Mouse (Mus musculus) c-Kit-positive CD71-negative TER-119-negative erythroid progenitor cells, embryonic 14.5 days (primary cell): ENCODE results near the gene Gm15517.
"Not testable (repeated sequence)": the region's sequence is repeated elsewhere in the genome, so short reads cannot be mapped to it uniquely, and the experiment has no call there.

ENCODE experiments used
- DNase-seq: peaks from one replicate; pipeline ENCODE4 v3.0.0-alpha.2; 2013; ENCODE audit warnings: low read depth

Gene Gm15517

DNA sequence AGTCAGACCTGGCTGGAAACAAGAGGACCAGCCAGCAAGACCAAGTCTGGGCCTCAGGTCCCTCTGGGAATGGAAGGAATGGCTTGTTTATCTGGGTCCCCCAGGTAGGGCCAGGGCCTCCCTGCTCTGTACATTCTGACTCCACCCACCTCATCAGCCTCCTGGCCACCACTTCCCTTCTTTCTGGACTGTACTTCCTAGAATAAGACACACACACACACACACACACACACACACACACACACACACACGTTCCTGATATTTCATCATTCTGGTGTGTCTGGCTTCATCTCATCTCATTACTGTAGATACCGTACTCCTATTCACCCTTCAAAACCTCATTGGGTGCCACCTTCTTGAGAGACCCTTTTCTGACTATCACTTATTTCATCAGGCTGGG is 8.2 kb downstream of the Gm15517 start:
- DNase-seq: no peak

DNA sequence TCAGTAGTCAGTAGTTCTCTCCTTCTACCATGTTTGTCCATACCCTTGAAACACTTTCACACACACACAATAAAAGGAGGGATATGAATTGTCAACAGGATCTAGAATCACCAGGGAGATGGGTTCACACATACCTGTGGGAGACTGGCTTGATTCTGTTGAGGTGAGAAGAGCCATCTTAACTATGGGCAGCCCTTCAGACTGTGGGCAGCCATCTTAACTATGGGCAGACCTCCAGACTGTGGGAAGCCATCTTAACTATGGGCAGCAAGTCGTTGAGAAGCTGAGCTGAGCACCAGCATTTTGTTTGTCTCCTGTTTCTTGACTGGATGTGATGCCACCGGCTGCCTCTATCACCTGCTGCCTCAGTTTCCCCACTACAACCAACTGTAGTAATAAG is 10.1 kb downstream of the Gm15517 start:
- DNase-seq: no peak

GRCm38 (mm10) chr7:44272546-44272945 is 11.3 kb downstream of the Gm15517 start:
- DNase-seq: no peak

DNA sequence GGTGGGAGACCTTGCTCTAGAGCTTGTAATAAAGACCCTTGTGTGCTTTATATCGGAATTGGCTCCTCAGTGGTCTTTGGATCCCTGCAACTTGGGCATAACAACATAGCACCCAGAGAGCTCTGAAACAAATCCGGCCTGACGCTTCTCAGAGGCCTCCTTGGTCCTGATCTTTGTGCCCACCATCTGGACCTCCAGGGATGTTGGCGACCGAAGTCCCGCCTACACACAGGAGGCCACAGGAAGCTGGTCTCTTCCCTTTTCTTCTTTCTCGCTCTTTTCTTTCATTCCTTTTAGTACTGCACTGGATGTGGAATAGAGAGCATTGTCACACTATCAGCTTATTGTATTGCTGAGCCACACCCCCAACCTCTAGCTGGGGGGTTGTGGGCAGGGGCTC is 12.2 kb downstream of the Gm15517 start:
- DNase-seq: no peak

DNA sequence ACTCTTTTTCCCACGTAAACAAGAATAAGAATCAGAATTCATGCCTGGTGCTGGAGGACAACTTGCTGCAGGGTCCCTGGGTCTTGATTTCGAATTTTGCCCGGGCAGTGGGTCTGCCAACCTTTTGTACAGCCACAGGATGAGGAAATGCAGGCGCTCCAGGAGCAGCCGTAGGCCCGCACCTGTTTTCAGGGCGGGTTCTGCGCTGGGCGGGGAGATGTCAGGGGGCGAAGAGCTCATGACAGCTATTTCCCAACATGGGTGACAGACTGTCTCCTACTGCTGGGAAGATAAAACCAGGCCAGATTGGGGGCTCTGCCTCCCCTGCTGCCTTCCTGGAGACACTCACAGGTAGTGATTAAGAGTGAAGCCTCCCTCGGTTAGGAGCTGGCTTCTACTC is 12.8 kb downstream of the Gm15517 start:
- DNase-seq: no peak

- DNase-seq: no peak
These were observed 14.3 kb downstream of the Gm15517 start for GRCm38 (mm10) chr7:44275546-44275945.

GRCm38 (mm10) chr7:44276461-44277249 is 15.4 kb downstream of the Gm15517 start:
- DNase-seq: no peak

GRCm38 (mm10) chr7:44277250-44277622 is 16.0 kb downstream of the Gm15517 start:
- peak; percentile 23 for DNase-seq

- no peak for DNase-seq
These were observed 19.7 kb downstream of the Gm15517 start for GRCm38 (mm10) chr7:44280959-44281358.

DNA sequence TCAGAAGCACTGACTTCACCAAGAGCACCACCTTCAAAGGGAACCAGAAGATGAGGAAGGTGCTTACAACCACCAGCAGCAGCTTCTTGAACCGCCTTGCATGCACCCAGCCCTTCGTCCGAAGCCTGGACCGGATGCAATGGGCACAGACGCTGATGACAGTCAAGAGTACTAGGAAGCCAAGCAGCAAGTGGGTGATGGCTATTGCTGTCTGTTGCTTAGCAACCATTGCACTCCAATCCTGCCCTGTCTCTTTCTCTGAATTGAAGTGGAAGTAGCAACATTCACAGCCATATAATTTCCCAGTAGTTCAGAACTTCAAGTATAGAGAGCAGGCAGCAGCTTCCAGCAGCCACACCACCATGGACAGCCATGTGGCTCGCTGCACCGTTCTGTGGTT is 20.3 kb downstream of the Gm15517 start:
- DNase-seq: no peak

DNA sequence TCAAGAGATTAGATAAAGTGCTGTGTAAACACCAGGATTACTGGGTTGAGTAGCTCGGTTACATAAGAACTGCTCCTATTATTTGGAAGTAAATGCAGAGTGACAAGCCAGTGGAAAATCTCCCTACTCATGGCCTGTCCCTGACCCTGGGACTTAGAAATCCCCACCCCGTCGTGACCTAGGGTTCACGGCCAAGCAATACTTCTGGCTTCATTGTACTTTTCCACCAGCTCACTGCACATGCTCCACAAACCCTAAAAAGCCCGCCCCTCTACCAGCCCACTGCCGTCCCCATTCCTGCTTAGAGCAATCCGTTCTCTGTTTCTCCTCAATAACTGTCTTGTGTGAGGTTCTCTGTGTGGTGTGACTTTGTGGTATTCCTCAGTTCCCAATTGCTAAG is 26.5 kb downstream of the Gm15517 start:
- no peak for DNase-seq

DNA sequence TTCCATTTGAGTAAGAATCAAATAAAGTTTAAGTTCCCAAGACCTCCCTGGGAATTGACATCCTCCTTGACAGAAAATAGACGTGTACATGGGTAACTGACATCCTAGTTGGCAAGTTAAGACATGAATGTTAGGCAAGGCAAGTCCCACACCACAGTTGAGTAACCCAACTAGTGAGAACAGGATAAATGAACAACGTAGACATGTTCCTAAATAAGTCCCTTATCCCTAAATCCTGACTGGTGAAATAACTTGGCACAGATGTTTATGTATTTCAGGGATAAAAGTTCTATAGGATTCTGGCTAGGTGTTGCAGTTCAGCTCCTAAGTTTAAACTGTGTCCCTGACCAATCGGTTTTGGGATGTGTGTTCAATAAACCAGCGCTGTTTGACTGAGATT is 29.7 kb downstream of the Gm15517 start:
- DNase-seq: no peak

DNA sequence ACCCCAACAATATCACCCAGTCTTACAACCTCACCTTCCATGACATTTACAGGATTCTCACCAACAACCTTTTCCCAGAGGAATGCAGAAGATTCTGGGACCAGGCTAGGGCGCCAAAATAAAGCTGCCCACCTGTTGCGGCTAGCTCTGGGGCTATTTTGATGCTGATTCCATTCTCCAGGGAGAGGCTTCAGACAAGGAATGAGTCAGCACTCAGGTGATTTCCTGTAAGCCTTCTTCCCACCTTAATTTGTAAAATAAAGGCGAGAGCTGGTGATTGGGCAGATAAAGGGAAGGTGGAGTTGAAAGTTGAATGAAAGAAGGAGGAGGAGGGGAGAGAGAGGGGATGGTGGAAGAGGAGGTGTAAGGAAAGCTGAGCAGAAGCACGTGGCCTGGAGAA is 30.2 kb downstream of the Gm15517 start:
- no peak for DNase-seq

DNA sequence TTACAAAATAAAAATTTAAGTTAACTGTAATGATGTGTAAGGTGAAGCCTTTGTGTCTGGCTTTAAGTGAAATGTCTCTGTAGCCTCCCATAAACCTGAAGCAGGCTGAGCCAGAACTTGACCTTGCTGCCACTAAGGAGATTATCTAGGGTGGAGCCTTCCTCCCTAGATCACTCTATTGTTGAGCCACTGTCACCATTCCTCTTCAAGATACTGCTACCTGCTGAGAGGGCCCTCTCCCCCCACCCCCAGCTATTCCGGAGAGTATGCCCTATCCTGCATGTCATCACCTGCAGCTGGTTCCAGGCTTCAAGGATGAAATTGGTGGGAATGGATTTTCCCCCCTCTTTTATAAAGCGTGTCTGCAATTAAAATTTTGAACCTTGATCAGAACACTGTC is 36.3 kb downstream of the Gm15517 start:
- DNase-seq: not testable (repeated sequence)

GRCm38 (mm10) chr7:44303346-44304340 is 42.4 kb downstream of the Gm15517 start:
- DNase-seq: no peak

GRCm38 (mm10) chr7:44304463-44304774 is 43.2 kb downstream of the Gm15517 start:
- DNase-seq: no peak

DNA sequence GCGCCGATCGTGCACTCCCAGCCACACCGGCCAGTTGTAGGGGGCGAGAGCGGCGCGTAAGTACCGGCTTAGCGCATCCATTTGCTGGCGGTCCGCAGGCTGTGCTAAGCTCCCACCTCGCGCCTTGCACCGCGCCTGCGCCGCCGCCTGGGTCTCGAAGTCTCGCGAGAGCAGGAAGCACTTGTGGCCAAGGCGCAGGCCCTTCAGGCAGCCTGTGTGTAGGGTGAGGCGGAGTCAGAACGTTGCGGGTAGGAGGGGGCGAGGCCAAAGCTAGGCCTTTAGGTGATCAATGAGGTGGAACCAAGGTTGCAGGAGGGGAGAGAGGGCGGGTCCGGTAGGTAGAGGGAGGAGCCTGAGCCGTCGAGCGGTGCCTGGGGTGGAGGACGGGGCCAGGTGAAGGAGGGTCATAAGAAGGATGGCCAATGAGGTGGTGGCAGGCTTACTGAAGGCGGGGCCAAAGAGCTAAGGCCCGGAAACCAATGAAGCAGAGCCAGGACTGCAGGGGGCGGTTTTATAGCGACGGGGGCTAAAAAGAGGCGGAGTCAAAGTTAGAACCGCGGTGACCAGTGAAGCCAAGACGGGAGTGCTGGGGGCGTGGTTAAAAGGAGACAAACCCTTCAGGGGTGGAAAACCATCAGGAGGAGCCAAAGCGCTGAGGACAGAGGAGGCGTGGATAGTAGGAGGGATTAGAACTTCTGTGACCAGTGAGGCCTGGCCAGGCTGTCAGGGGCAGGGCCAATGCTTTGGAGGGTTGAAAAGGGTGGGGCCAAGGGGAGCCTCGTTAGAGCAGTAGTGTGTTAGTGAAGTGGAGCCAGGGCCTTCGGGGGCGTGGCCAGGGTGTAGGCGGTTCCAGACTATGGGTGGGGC is 43.8 kb downstream of the Gm15517 start:
- DNase-seq: peak; percentile 98

DNA sequence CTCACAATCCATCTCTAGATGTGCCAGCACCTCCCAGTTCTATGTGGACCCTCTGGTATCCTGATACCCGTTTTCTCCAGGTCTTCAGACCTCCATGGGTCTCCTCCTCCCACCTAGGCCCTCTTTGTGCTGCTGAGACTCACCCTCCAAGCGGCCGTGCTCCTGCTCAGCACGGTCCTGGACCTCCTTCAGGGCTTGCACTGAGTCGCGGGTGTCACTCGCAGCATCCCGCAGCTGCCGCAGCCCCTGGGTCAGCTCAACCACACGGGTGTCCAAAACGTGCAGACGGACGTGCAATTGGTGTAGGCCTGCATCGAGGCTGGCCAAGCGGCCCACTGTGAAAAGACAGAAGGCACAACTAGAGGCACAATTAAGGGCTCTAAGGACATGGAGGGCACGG is 44.4 kb downstream of the Gm15517 start:
- DNase-seq: no peak

GRCm38 (mm10) chr7:44306516-44307240 is 45.4 kb downstream of the Gm15517 start, which contains the start of gene Clec11a:
Gene Clec11a (minus strand): TSS chr7:44306902.
- DNase-seq: no peak

GRCm38 (mm10) chr7:44307261-44308020 is 46.2 kb downstream of the Gm15517 start:
- DNase-seq: no peak
